Mouse (Mus musculus) layer of hippocampus, adult 9-11 months (tissue): Measurements from ENCODE around the gene Bcl6b.

Experiments
- DNase-seq: peaks from one replicate; pipeline ENCODE4 v3.0.0; 2022

The Bcl6b gene

DNA sequence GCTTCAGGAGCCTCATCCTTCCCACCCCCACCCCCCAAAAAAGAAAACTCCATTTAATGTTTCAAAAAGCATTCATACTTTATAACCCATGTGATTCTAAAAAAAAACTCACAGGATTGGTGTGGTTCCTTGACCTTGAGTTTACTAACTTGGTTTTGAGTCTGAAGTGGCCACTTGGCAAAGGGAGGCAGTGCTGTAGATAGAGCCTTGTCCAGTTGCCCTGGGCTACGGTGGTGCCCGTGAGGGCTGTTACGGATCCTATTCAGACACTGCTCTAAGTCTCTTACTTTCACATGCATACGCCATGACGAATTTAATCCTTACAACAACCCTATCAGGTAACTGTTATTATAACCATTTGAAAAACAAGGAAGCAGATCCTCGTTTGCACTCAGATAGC, 17.6 kb downstream of the Bcl6b start:
- DNase-seq: no peak

DNA sequence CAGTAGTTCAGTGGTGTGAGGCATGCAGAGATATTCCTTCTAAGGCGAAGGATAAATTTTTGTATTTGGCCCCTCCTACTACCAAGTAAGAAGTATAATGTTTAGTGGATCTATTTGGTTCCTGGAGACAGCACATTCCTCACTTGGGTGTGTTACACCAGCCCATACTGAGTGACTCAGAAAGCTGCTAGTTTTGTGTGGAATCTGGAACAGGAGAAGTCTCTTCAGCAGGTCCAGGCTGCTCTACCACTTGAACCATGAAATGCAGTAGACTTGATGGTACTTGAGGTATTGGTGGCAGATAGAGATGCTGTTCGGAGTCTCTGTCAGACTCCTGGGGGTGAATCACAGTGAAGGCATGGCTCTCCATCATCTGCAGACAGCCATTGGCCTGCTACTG, 18.9 kb downstream of the Bcl6b start:
- no peak for DNase-seq

DNA sequence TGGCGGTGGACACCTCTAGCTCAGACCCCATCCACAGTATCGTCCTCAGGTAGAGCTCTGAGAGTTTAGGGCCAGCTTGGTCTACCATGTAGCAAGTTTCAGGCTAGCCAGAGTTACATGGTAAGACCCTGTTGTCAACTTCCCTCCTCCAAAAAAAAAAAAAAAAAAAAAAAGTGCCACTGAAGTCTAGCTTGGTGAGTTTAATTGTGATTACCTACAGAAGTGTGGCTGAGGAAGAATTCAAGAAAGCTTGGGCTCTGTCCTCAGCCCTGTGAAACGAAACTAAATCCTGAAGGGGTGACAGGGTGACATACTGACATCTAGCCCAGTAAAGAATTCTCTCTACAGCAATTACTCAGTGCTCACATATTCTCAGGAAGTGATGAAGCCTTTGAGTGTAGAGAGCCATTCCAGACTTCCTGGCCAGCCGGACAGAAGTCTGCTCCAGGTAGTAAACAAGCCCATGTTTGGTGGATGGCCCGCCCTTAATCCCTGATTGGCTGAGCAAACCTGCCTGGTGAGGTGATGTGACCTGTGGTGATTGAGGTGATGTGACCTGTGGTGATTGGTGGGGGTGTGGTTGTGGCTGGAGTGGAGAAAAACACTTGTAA, 20.7 kb downstream of the Bcl6b start:
- no peak for DNase-seq

DNA sequence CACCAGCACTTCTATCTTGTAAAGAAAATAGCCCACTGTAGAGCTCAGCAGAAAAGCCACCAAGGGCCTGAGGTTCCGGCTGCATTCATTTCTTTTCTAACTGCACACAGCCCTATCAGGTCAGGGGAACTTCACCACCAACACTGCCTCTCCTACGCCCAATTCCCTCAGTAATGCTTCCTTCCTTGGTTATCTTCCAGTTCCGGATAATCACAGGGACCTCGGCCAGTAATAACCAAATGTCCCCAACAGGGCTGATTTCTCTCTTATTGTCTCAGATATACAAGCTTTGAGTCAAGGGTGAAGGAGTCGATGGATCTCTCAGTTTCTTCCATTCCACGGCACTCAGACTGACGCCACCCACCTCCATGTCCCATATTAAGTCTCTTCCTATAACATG, 22.3 kb downstream of the Bcl6b start:
- DNase-seq: no peak

DNA sequence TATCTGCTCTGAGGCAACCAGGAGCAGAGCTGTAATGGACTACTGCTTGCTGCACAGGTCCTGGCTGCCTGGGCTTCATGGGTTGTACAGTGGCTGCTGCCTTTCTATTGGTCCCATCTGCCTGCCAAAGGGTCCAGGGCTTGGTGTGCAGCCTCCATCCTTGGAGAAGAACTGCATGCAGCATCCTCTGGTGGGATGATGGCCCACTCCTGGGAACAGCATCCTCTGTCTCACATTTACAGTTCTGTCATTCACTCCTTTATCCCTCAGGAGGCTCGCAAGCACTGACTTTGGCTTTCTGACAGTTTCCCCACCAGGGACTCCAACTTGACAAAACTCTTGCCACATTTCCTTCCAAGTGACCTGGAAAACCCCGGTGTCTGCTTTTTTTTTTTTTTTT, 22.8 kb downstream of the Bcl6b start:
- no peak for DNase-seq

DNA sequence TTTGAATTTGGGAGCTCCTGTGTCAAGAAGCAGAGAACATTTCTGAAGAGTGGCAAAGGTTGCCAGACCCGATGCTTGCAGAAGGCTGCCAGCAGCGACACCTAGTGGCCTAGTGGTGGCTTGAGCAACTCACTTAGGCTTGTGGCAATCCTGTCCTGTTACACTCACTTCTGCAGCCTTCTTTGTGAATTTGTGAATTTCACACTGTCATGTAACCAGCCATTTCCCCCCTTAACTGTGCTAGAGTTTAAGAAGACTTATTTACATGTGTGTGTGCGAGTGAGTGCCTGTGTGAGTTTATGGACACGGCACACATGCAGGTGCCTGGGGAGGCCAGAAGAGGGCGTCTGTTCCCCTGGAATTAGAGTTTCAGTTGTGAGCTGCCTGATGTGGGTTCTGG, 27.9 kb downstream of the Bcl6b start:
- peak; percentile 44 for DNase-seq

DNA sequence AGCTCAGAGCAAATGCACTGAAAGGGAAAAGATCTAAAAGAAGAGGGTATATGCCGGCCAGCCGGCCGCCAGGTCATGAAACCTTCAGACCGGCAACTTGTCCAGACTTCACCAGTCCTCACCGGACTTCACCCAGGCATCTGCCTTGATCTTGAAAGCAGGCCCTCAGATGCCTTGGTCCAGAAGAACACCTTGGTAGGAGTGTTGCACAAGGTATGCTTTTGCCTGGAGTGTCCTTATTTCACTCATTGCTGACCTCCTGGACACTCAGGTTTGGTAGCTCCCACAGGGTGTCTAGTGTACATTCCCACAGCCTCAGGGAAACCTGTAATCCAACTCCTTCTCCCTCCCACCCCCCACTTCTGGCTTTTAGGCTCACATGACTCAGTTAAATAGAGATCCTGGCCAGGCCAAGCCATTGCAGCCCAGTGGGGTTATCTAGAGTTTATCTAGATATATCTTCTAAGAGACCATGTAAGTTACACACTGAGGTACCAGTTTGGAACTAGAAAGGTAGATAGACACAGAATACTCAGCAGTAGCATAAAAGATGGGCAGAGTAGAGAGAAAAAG, 29.5 kb downstream of the Bcl6b start:
- DNase-seq: no peak

DNA sequence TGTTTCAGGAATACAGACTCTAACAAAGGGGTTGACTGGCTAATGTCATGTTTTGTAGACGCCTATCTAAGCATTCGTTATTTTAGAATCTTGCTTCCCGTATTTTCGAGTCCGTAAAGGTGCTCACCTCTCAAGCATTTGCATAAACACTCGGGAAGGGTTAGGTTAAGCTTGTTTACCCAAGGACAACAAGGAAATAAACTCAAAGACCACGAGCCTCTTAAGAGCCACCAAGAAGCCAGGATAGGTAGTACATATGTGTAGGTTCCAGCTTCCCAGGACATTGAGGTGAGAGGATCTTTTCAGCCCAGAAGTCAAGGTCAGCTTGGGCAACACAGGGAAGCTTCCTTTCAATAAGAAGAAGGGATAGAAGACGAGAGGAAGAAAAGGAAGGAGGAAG, 30.5 kb downstream of the Bcl6b start:
- no peak for DNase-seq

DNA sequence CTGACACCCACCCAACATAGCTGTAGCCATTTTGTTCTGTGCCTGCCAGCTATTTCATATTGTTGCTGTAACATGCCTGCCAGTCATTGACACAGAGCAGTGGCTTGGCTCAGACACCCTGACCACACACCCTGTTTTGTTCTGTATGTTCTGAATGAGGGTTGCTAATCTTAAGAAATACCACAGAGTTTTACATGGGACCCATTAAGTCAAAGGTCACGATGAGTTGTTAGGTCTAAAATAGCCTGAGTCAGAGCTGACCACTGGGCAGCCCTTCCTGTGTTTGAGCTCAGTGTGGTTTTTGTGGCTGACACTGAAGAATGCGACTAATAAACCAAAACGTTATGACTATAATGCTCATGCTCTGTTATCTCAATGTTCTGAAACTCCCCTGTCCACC, 31.3 kb downstream of the Bcl6b start:
- DNase-seq: no peak

DNA sequence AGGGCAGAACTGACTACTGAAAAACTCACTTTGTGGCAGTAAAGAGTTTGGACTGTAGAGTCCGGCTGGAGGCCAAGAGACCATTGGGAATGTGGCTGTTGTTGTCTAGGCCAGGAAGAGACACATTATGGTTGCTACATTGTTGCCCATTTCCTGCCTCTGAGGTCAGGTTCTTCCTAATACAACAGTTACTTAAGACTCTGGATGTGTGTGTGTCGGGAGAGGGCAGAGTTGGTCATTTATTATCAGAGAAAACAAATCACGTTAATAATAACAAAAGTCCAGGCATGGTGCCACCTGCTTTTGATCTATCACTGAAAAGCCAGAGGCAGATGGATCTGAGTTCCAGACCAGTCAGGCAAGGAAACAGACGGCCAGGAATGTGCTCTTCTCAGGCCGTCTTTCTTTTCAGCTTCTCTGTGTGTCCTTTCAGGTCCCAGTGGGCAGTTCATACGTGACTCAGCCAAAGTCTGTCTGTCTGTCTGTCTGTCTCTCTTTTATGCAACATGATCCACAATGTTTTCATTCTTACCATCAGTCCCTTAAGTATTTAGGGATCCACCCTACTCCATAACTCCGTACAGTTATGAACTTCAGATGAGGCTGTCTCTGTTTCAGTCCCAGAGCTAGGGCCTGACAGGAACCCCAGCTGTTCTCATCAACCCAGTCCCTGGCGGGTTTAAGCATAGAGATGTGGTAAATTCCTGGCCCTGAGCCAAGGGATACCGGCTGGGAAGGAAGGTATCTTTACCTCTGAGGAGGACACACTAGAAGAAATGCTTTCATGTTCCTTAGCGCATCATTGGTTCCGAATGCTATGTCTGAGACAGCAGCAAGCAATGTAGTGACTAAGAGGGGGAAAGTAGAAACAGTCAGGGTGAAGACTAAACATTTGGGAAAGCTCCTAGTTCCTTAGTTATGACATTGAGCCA, 36.0 kb downstream of the Bcl6b start:
- DNase-seq: no peak

DNA sequence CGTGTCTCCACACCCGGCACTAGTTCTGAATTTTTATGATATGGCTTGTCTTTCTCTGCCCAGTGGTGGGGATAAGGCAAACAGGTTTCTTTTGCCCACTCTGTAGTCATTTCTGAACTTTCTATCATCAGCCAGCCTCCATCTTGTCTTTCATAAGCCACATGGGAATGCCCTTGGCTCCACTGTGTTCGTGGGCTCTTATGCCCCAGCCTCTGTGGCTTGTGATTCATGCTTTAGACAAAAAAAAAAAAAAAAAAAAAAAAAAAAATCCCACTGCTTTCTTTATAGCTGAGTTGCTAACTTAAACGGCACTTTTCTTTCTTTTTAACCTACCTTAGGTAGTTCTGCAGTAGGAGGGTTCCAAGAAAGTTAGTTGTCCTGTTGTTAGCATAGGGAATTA, 37.4 kb downstream of the Bcl6b start:
- DNase-seq: no peak

DNA sequence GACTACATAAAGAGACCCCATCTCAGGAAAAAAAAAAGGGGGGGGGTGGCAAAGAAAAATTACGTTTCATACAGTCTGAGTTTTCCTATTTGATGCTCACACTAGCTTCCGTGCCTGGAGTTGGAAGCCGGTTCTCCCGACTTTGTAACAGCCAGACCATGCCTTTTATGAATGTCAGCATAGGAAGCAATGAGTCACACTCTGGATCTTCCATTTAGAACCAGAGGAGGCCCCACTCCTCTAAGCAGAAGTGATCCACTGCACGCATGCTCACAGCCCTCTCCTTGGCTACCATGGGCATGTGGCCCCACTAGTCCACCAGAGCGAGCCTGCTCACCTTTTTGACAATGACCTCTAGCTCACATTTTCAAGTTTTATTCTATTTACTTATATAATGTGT, 38.4 kb downstream of the Bcl6b start:
- DNase-seq: no peak

DNA sequence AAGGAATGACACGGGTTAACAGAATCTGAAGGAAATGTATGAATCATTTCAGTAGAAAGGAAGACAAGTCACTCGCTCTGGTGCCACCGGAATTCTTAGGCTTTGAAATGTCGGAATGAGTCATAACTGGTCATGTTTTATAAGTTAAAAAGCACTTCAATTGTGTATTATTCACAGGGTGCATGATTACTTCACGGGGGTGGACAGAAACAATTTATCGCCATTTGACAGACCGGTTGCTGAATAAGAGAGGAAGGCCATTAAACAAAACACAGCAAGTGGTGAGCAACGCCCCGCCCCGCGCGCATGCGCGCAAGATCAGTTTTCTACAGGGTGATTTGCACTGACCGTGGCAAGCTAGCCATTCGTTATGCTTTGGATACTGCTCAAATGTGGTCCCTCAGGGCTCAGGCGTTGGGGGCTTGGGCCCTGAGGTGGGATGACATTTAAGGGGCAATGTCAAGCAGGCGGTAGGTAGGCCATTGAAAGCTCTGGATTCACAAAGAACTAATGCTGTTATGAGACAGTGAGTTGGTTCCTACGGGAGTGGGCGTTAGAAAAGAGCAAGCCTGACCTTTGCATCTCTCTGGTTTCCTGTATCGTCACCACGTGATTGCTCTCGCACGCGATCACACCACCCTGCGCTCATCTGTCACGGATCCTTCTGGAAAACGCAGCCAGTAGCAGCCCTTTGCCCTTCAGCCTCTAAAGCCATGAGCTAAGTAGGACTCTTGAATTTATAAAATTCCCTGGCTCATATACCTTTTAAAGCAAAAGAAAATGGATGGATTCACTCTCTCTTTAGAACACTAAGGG, 40.1 kb downstream of the Bcl6b start:
- DNase-seq: no peak

DNA sequence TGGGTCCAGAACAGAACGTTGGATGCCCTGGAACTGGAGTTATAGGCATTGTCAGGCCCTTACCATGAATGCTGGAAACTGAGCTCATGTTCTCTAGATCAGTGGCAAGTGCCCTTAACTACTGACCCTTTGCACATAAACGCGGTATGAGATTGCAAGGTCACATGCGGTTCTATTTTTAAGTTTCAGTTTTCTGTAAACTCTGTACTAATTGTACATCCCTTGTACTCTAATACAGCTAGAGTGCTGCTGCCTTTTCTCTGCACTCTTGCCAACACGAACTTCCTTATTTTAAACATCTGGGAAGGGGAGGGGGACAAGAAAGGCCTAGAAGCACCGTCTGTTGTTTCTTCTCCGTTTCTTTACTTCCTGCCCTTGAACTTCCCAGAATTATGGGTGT, 44.5 kb downstream of the Bcl6b start:
- no peak for DNase-seq

DNA sequence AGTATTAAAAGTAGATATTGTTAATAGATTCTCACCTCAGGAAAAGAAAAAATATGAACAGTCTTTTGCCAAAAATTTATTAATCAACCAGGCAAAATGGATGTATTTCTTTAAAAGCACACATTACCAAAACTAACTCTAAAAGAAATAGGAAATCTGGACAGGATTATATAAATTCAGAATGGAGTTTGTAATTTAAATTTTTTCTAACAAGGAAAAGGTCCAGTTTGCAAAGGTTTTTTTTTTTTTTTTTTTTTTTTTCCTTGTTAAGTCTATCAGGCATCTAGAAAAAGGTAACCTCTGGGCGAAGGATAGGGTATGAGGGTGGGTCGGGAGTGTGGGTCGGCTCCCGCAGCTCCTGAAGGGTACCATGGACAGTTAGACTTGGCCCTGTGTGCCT, 49.1 kb downstream of the Bcl6b start:
- DNase-seq: no peak

DNA sequence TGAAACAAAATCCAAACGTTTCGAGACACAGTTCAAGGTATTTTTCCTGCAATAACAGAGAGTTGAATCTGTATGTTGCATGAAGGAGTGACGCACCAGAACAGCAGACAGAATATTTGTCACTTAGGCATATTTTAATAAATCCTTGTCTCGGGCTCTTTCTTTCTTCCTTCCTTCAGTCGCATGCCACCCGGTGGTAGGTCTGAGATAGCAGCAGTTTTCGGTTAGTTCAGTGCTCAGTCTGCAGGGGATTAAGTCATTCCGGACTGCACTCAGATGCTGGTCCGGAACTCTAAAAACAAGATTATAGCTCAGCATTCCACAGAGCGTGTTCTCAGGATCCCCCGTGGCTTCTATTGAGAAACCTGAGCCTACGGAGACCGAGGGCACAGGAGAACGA, 50.2 kb downstream of the Bcl6b start:
- DNase-seq: no peak

DNA sequence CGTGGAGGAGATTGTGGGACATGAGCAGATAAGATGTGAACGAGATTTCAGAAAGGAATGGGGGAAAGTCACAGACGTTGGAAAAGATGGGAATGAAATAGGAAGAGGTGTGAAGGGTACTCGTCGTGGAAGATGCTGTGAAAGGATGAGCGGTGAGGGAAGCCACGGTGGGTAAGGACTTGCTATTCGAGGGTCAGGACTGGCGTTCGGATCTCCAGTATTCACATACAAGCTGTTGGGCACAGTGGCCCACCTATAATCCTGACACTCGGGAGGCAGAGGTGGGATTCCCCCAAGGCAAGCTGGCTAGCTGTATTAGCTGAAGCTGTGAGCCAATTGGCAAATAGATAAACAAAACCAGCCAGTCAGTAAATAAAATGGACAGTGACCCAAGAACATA, 50.8 kb downstream of the Bcl6b start:
- DNase-seq: no peak

DNA sequence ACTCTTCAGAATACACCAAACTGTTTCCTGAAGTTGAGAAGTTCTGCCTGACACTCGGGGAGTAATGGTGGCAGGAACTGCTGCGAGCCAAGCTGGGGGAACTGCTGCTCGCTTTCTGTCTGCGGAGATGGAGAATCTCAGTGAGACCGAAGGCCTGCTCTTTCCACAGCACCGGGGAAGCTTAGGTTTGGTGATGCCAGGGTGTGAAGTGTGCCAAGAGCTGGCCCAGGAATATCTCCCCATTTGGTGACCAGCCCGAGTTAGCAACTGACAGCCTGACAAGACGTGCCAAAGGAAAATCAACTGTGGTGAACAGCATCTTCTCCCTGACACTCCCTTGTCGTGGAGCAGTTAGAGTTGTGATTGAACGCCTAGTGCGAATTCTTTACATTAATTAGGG, 51.3 kb downstream of the Bcl6b start:
- no peak for DNase-seq

DNA sequence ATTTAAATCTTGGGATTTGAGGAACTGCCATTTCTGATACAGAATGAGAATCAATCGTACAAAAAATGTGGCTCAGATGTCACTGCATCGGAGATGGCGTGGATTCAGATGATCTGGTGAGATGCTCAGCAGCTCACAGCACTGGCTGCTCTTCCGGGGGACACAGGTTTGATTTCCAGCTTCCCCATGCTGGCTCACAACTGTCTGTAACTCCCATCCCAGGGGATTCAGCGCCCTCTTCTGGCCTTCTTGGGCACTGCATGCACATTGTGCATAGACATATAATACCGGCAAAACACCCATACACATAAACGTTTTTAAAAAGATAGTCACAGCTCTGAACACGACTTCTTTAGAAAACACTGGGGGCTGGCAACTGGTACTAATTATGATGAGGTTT, 52.0 kb downstream of the Bcl6b start:
- no peak for DNase-seq

DNA sequence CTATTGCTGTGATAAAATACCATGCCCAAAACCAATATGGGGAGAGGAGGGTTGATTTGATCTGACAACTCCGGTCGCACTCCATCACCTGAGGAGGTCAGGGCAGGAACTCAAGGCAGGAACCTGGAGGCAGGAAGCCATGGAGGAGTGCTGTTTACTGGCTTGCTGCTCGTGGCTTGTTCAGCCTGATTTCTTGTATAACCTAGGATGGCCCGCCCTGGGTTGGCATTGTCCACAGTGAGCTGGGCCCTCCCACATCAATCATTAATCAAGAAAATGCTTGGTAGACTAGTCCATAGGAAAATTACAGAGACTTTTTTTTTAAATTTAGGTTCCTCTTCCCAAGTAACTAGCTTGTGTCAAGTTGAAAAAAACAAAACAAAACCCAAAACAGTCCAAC, 55.1 kb downstream of the Bcl6b start:
- no peak for DNase-seq
